Mouse (Mus musculus) ES-E14 (cell line): ENCODE measurements around the gene St6galnac4.

Experiments used
- CHD2 ChIP-seq: IDR thresholded peaks from 2 replicates; pipeline ENCODE4 v1.6.1; 2014; ENCODE audit warnings: mild to moderate bottlenecking, low read depth, low read length, inconsistent platforms
- HCFC1 ChIP-seq: IDR thresholded peaks from 2 replicates; pipeline ENCODE4 v1.6.1; 2012; ENCODE audit warnings: low read length, inconsistent platforms, borderline replicate concordance; ENCODE audit not compliant: insufficient read depth
- MAFK ChIP-seq: IDR thresholded peaks from 2 replicates; pipeline ENCODE4 v1.6.1; 2014; ENCODE audit warnings: mild to moderate bottlenecking, low read depth, low read length, inconsistent platforms; ENCODE audit not compliant: insufficient read depth
- ZC3H11A ChIP-seq: IDR thresholded peaks from 2 replicates; pipeline ENCODE4 v1.6.1; 2012; ENCODE audit warnings: low read depth, mild to moderate bottlenecking, inconsistent platforms, low read length, borderline replicate concordance

DNA sequence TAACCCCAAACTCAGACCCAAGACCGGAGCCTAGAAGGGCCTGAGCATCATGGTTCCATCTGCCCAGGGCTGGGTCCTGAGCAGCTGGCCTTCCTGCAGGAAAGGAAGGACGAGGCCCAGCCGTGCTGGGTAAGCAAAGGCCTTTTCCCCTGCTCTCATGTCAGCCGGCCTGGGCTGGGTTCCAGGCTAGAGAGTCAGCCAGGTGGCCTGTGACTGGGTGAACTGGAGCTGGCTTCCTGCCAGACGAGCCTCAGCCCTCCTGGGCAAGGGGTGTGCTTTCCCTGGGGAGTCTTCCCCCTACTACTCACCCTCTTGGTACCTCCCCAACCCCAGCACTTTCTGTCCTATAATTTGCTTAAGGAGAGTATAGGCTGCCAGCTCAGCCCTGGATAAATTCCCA, 18.7 kb upstream of the St6galnac4 start:
- TF ChIP-seq ZC3H11A, result no peak
- TF ChIP-seq CHD2, result no peak
- no peak for TF ChIP-seq HCFC1
- no peak for TF ChIP-seq MAFK
